Mouse (Mus musculus): ENCODE data around the gene Ccr5.
"Not testable (repeated sequence)": the region's sequence is repeated elsewhere in the genome, so short reads cannot be mapped to it uniquely, and the experiment has no call there.

Gene Ccr5

GRCm38 (mm10) chr9:124121387-124122184, at the start of gene Ccr5:
Gene Ccr5 (plus strand): TSS chr9:124121543.
- no peak for DNase-seq (ENCODE audit: low spot score in 2 of 2)

- no peak for DNase-seq (ENCODE audit: low spot score in 2 of 2)
Observed at GRCm38 (mm10) chr9:124079803-124080202, 41.5 kb upstream of the Ccr5 start.

- DNase-seq (ENCODE audit: low spot score in 2 of 2), result not testable (repeated sequence)
Observed at GRCm38 (mm10) chr9:124080471-124080870, 40.9 kb upstream of the Ccr5 start.

GRCm38 (mm10) chr9:124090441-124090840, 30.9 kb upstream of the Ccr5 start:
- no peak for DNase-seq (ENCODE audit: low spot score in 2 of 2)

- no peak for DNase-seq (ENCODE audit: low spot score in 2 of 2)
Observed at GRCm38 (mm10) chr9:124099127-124099526, 22.2 kb upstream of the Ccr5 start.

GRCm38 (mm10) chr9:124100357-124100756, 21.0 kb upstream of the Ccr5 start:
- DNase-seq (ENCODE audit: low spot score in 2 of 2), result no peak

GRCm38 (mm10) chr9:124101723-124102122, 19.6 kb upstream of the Ccr5 start, which contains the start of gene Ccr2:
Gene Ccr2 (plus strand): TSS chr9:124101950.
- DNase-seq (ENCODE audit: low spot score in 2 of 2), result no peak

GRCm38 (mm10) chr9:124103199-124103598, 18.1 kb upstream of the Ccr5 start:
- DNase-seq (ENCODE audit: low spot score in 2 of 2), result no peak

GRCm38 (mm10) chr9:124105196-124105595, 16.1 kb upstream of the Ccr5 start:
- no peak for DNase-seq (ENCODE audit: low spot score in 2 of 2)

GRCm38 (mm10) chr9:124107232-124107631, 14.1 kb upstream of the Ccr5 start:
- DNase-seq (ENCODE audit: low spot score in 2 of 2), result no peak

GRCm38 (mm10) chr9:124108356-124109127, 12.8 kb upstream of the Ccr5 start:
- DNase-seq (ENCODE audit: low spot score in 2 of 2), result no peak

- no peak for DNase-seq (ENCODE audit: low spot score in 2 of 2)
Observed at GRCm38 (mm10) chr9:124111997-124112396, 9.3 kb upstream of the Ccr5 start.

- DNase-seq (ENCODE audit: low spot score in 2 of 2), result no peak
Observed at GRCm38 (mm10) chr9:124112591-124113239, 8.6 kb upstream of the Ccr5 start.

- DNase-seq (ENCODE audit: low spot score in 2 of 2), result no peak
Observed at GRCm38 (mm10) chr9:124113777-124114176, 7.6 kb upstream of the Ccr5 start.

- no peak for DNase-seq (ENCODE audit: low spot score in 2 of 2)
Observed at GRCm38 (mm10) chr9:124118489-124118888, 2.9 kb upstream of the Ccr5 start.

- no peak for DNase-seq (ENCODE audit: low spot score in 2 of 2)
Observed at GRCm38 (mm10) chr9:124125576-124125975, 4.2 kb downstream of the Ccr5 start.

GRCm38 (mm10) chr9:124126373-124126772, 5.0 kb downstream of the Ccr5 start:
- DNase-seq (ENCODE audit: low spot score in 2 of 2), result no peak

- no peak for DNase-seq (ENCODE audit: low spot score in 2 of 2)
Observed at GRCm38 (mm10) chr9:124127412-124127811, 6.1 kb downstream of the Ccr5 start.

- no peak for DNase-seq (ENCODE audit: low spot score in 2 of 2)
Observed at GRCm38 (mm10) chr9:124128379-124128778, 7.0 kb downstream of the Ccr5 start.

- not testable (repeated sequence) for DNase-seq (ENCODE audit: low spot score in 2 of 2)
Observed at GRCm38 (mm10) chr9:124132899-124133298, 11.6 kb downstream of the Ccr5 start.

- not testable (repeated sequence) for DNase-seq (ENCODE audit: low spot score in 2 of 2)
Observed at GRCm38 (mm10) chr9:124134919-124135318, 13.6 kb downstream of the Ccr5 start.

- no peak for DNase-seq (ENCODE audit: low spot score in 2 of 2)
Observed at GRCm38 (mm10) chr9:124137619-124138018, 16.3 kb downstream of the Ccr5 start.

Measured in urinary bladder, adult 18-20 months (tissue).